Mouse (Mus musculus) intestine, postnatal 0 days (tissue): Measurements from ENCODE around the gene Srr. TPM values are rescaled to one million over a fixed set of nuclear protein-coding genes. Genes with fewer than 3 reads are reported as not detected.

ENCODE experiments used
- ATAC-seq: fragments of 200-750 bp; cut with Nextera tagmentation; 2 replicates; pipeline ENCODE4 v1.8.0; 2017; ENCODE audit warnings: mild to moderate bottlenecking, moderate TSS enrichment, moderate library complexity
- H3K27ac ChIP-seq: fragments of 300-500 bp; sonication (generic); 2 replicates; pipeline ENCODE4 v1.5.1; 2014; ENCODE audit warnings: mild to moderate bottlenecking, low read depth, low read length, moderate library complexity
- H3K27me3 ChIP-seq: fragments of 300-500 bp; sonication (generic); replicated peaks from 2 replicates; pipeline ENCODE4 v1.6.1; 2014; ENCODE audit warnings: low read length, mixed read lengths; ENCODE audit not compliant: control insufficient read depth, insufficient read depth
- H3K36me3 ChIP-seq: fragments of 300-500 bp; sonication (generic); 2 replicates; pipeline ENCODE4 v1.6.1; 2014; ENCODE audit warnings: mild to moderate bottlenecking, moderate library complexity; ENCODE audit not compliant: control insufficient read depth, insufficient read depth
- H3K4me1 ChIP-seq: fragments of 300-500 bp; sonication (generic); replicated peaks from 2 replicates; pipeline ENCODE4 v1.6.1; 2014; ENCODE audit warnings: antibody characterized with exemption, low read length, mixed read lengths; ENCODE audit not compliant: control insufficient read depth, insufficient read depth
- H3K4me2 ChIP-seq: fragments of 300-500 bp; sonication (generic); replicated peaks from 2 replicates; pipeline ENCODE4 v1.6.1; 2014; ENCODE audit warnings: low read depth, mild to moderate bottlenecking, moderate library complexity
- H3K4me3 ChIP-seq: fragments of 300-500 bp; sonication (generic); 2 replicates; pipeline ENCODE4 v1.5.1; 2014; ENCODE audit warnings: low read depth, low read length
- H3K9ac ChIP-seq: fragments of 300-500 bp; sonication (generic); 2 replicates; pipeline ENCODE4 v1.6.1; 2014; ENCODE audit warnings: mild to moderate bottlenecking, low read depth, low read length
- H3K9me3 ChIP-seq: fragments of 300-500 bp; sonication (generic); 2 replicates; pipeline ENCODE4 v1.6.1; 2016; ENCODE audit warnings: mixed run types; ENCODE audit not compliant: control insufficient read depth
- CTCF ChIP-seq: sonication (generic); IDR thresholded peaks from 2 replicates; pipeline ENCODE4 v1.5.1; 2016; ENCODE audit warnings: low read depth, mild to moderate bottlenecking, control low read depth, antibody characterized with exemption, moderate library complexity
- WGBS: fragments of 180-500 bp; shearing (Covaris S2); extraction: QIAGEN DNeasy Blood & Tissue Kit; methylation state at CpG from one replicate; pipeline ENCODE4 v1.1.7; 2014; 5-methylcytosine and 5-hydroxymethylcytosine counted together
- polyA plus RNA-seq: library from polyadenylated mRNA; unstranded; fragments of >200 nt; fragmentation: Nextera tagmentation; extraction: Ambion mirVana; gene quantifications from 2 replicates; pipeline ENCODE4 v1.2.1, GENCODE M21; 2015

Srr gene
- polyA plus RNA-seq, 1 experiment from 2014 or later, result 22.4 TPM

GRCm38 (mm10) chr11:74881979-74882378 is 43.8 kb downstream of the Srr start:
- ATAC-seq, result no peak
- WGBS, result 71% methylated on average over 14 of the region's 14 CpGs
- Histone ChIP-seq H3K9ac (no peak overlapping the region), H3K27ac (no peak overlapping the region), H3K4me3 (no peak overlapping the region), H3K36me3 (no peaks in the 10 kb centered on the region), H3K4me1 (no peaks in the 10 kb centered on the region), H3K4me2 (no peak overlapping the region), H3K9me3 (no peaks in the 10 kb centered on the region), H3K27me3 (no peaks in the 10 kb centered on the region)
- TF ChIP-seq CTCF, result no peak

- no peaks in the 10 kb centered on the region for H3K9me3 ChIP-seq
- no peak for TF ChIP-seq CTCF
- no peaks in the 10 kb centered on the region for H3K4me1 ChIP-seq
- 86% methylated on average over 9 of the region's 9 CpGs for WGBS
- H3K4me2 ChIP-seq, result no peak overlapping the region
- ATAC-seq, result no peak
- no peak overlapping the region for H3K9ac ChIP-seq
- H3K27ac ChIP-seq, result no peak overlapping the region
- H3K36me3 ChIP-seq, result no peaks in the 10 kb centered on the region
- H3K27me3 ChIP-seq, result no peaks in the 10 kb centered on the region
- H3K4me3 ChIP-seq, result no peak overlapping the region
Measured at GRCm38 (mm10) chr11:74880999-74881398, 44.7 kb downstream of the Srr start.

- Histone ChIP-seq H3K4me2 (peak overlapping the region; percentile 51), H3K4me1 (no peaks in the 10 kb centered on the region), H3K4me3 (no peak overlapping the region), H3K9ac (no peak overlapping the region), H3K9me3 (no peaks in the 10 kb centered on the region), H3K27me3 (no peaks in the 10 kb centered on the region), H3K36me3 (no peaks in the 10 kb centered on the region), H3K27ac (no peak overlapping the region)
- TF ChIP-seq CTCF, result no peak
- peak; percentile 73 for ATAC-seq
- WGBS, result 5% methylated on average over 9 of the region's 9 CpGs
Measured at GRCm38 (mm10) chr11:74876801-74877200, 48.9 kb downstream of the Srr start.

DNA sequence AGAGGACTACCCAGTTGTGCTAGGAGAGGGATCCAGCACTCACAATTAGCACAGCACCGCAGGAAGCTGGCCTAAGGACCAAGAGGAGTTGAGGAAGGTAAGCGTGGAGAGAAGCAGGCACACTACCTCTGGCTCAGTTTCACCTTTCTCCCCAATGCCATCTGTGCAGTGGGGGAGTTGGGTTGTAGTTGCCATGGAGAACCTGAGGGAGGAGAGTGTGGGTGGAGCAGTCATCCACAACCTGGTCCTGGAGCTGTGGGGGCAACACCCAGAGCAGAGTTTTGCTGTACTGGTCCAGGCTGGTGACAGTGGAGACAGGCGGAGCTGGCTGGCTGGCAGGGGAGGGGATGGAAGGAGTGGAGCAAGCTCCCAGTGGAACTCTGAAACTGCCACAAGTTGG is 51.1 kb downstream of the Srr start:
- TF ChIP-seq CTCF, result no peak
- Histone ChIP-seq H3K27me3 (no peaks in the 10 kb centered on the region), H3K4me2 (no peak overlapping the region), H3K4me1 (no peaks in the 10 kb centered on the region), H3K36me3 (no peaks in the 10 kb centered on the region), H3K4me3 (no peak overlapping the region), H3K27ac (no peak overlapping the region), H3K9ac (no peak overlapping the region), H3K9me3 (no peaks in the 10 kb centered on the region)
- ATAC-seq, result no peak
- WGBS, result 73% methylated on average over 3 of the region's 3 CpGs

DNA sequence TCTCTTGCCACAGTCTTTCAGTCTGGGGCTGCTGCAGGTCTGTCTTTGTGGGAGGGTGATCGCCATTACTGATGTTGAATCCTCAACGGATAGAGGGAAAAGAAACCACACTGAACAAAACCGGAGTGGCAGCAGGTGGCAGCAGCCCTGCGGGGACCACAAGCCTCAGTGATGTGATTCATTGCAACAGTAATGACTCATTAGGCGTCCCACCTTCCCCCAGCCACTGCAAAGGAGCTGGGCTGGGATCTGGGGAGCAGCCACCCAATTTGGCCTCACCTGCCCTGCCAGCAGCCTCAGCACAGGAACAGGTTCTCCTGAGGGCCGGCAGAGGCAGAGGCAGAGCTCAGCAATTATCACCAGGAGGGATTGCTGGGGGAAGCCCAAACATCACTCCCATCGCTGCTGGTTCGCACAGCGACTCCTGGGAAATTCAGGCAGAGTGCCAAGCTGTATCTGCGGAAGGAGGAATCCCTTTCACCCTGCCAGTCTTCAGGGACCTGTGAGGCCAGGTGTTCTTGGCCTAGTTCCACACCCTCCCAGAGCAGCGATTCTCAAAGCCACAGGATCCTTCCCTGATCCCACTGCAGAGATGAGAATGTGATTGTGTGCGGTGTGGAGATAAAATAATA is 54.6 kb downstream of the Srr start:
- H3K4me2 ChIP-seq, result no peak overlapping the region
- no peak overlapping the region for H3K9ac ChIP-seq
- H3K36me3 ChIP-seq, result no peaks in the 10 kb centered on the region
- H3K9me3 ChIP-seq, result no peaks in the 10 kb centered on the region
- no peaks in the 10 kb centered on the region for H3K27me3 ChIP-seq
- WGBS, result 43% methylated on average over 12 of the region's 12 CpGs
- ATAC-seq, result no peak
- no peak overlapping the region for H3K27ac ChIP-seq
- no peak overlapping the region for H3K4me3 ChIP-seq
- TF ChIP-seq CTCF, result peak; percentile 37; the same call in 1 of the 2 replicates
- no peaks in the 10 kb centered on the region for H3K4me1 ChIP-seq

GRCm38 (mm10) chr11:74870544-74870943 is 55.2 kb downstream of the Srr start:
- Histone ChIP-seq H3K4me3 (no peak overlapping the region), H3K27me3 (no peaks in the 10 kb centered on the region), H3K27ac (no peak overlapping the region), H3K4me2 (no peak overlapping the region), H3K9ac (no peak overlapping the region), H3K9me3 (no peaks in the 10 kb centered on the region), H3K4me1 (no peaks in the 10 kb centered on the region), H3K36me3 (no peaks in the 10 kb centered on the region)
- no peak for TF ChIP-seq CTCF
- ATAC-seq, result no peak
- WGBS, result 67% methylated on average over 4 of the region's 4 CpGs
